Mouse (Mus musculus) cortical plate, adult 2 months (tissue): ENCODE measurements around the gene Fyttd1.

Experiments
- CTCF ChIP-seq: fragments of 200-500 bp; IDR thresholded peaks from 2 replicates; pipeline ENCODE4 v1.5.1; 2011; ENCODE audit warnings: mild to moderate bottlenecking, control low read depth, low read length; ENCODE audit not compliant: insufficient read depth; ENCODE audit errors: extremely low read depth
- POLR2A ChIP-seq: fragments of 200-500 bp; IDR thresholded peaks from 2 replicates; pipeline ENCODE4 v1.6.1; 2011; ENCODE audit warnings: mild to moderate bottlenecking, low read length, control low read depth; ENCODE audit not compliant: insufficient read depth; ENCODE audit errors: extremely low read depth

- TF ChIP-seq CTCF (no peak), POLR2A (no peak)
Measured at GRCm38 (mm10) chr16:32906727-32907126, 29.4 kb downstream of the Fyttd1 start.
